Mouse (Mus musculus): ENCODE measurements around the gene Drg1. TPM values are rescaled to one million over a fixed set of nuclear protein-coding genes. Genes with fewer than 3 reads are reported as not detected.
A peak's percentile ranks its signal among the peaks of the same experiment; 100 is the strongest.

Gene Drg1
- polyA plus RNA-seq, 1 experiment from 2014 or later, result 276 TPM

DNA sequence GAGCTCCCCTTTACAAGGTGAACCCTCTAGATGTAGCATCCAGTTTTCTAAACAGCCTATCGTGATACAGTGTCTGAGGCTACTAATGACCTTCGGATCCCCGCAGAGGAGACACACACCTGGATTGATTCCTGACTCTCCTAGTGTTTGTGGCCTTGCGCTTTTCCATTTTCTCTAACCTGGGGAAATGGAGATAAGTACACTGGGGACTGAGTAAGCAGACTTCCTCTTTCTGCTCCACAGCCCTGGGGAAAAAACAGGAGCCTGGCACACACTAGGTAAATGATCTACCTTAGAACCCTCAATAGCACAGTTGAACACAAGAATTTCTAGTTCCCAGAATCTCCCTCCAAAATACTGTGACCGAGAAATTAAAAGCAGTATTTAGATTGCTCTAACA, 21.7 kb upstream of the Drg1 start:
- Histone ChIP-seq H3K27ac (peak overlapping the region; percentile 98), H3K27me3 (ENCODE audit: low read depth, poor library complexity, severe bottlenecking) (no peaks in the 10 kb centered on the region), H3K4me1 (peaks cover 25% of the 10 kb centered on the region), H3K36me3 (peaks cover 17% of the 10 kb centered on the region), H3K4me3 (peak overlapping the region; percentile 86), H3K9me3 (replicated peaks) (no peaks in the 10 kb centered on the region)
- no peak for DNase-seq (ENCODE audit: low spot score)
- 65% methylated on average over 5 of the region's 5 CpGs for WGBS

DNA sequence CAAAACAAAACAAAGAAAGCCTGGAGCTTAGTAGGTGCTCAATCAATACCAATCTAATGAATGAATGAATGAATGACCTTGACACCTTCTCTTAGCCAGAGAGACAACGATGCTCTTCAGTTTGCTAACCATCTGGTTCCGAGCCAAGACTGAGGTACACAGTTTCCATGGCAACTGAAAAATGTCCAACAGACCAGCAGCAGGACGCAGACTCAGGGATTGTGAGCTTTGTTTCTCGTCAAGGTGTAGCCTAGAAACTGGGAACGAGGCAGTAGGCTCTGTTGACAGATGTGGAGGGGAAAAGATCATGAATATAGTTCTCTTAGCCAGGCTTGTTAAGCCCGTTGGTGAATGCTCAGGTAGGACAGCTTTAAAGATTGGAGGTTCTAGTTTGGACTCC, 20.9 kb upstream of the Drg1 start:
- Histone ChIP-seq H3K9me3 (replicated peaks) (no peaks in the 10 kb centered on the region), H3K36me3 (peaks cover 12% of the 10 kb centered on the region), H3K27ac (no peak overlapping the region), H3K4me1 (peaks cover 21% of the 10 kb centered on the region), H3K4me3 (no peak overlapping the region), H3K27me3 (ENCODE audit: low read depth, poor library complexity, severe bottlenecking) (no peaks in the 10 kb centered on the region)
- 68% methylated on average over 6 of the region's 6 CpGs for WGBS
- no peak for DNase-seq (ENCODE audit: low spot score)

DNA sequence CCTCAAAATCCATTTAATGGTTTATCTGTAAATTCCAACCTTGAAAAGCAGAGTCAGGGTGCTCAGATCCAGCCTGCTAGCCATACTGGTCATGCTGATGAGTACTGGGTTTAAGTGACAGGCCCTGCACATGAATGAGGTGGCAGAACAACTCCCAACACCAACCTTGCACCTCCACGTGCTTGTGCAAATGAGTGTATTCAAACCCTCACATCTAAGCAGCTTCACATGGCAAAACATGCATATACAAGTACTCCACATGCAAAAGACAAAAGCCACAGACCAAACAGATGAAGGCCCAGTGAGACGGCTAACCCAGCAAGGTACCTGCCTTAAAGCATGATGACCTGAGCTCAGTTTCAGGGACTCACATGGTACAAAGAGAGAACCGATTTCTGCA, 19.7 kb upstream of the Drg1 start:
- 95% methylated on average over 3 of the region's 3 CpGs for WGBS
- Histone ChIP-seq H3K27ac (no peak overlapping the region), H3K36me3 (peaks cover under 1% of the 10 kb centered on the region; the same call in 1 of the 2 replicates), H3K4me1 (peaks cover 19% of the 10 kb centered on the region), H3K4me3 (no peak overlapping the region), H3K27me3 (ENCODE audit: low read depth, poor library complexity, severe bottlenecking) (no peaks in the 10 kb centered on the region), H3K9me3 (replicated peaks) (peaks cover 2% of the 10 kb centered on the region; the same call in 1 of the 2 replicates)
- DNase-seq (ENCODE audit: low spot score), result no peak

DNA sequence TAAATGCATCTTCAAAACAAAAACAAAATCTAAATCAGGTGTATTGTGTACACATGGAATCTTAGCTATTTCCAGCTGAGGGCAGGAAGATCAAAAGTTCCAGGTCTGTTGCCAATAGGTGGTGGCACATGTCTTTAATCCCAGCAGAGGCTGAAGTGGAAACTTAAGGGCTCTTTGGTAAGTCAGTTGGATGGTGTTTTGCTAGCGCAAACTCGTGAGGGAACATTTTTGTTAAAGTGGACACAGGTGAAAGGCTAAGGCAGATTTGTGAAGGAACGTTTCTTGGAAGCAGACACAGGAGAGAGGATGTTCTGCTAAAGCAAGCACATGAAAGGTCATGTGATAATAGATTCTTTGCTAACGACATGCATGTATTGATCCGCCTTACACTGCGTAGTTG, 17.4 kb upstream of the Drg1 start:
- peaks cover 16% of the 10 kb centered on the region for H3K4me1 ChIP-seq
- whole genome bisulfite sequencing, result 94% methylated on average over 6 of the region's 6 CpGs
- no peak for DNase-seq (ENCODE audit: low spot score)
- no peaks in the 10 kb centered on the region for H3K27me3 ChIP-seq (ENCODE audit: low read depth, poor library complexity, severe bottlenecking)
- no peak overlapping the region for H3K4me3 ChIP-seq
- peaks cover 2% of the 10 kb centered on the region; the same call in 1 of the 2 replicates for H3K9me3 ChIP-seq (replicated peaks)
- no peak overlapping the region for H3K27ac ChIP-seq
- H3K36me3 ChIP-seq, result no peaks in the 10 kb centered on the region

DNA sequence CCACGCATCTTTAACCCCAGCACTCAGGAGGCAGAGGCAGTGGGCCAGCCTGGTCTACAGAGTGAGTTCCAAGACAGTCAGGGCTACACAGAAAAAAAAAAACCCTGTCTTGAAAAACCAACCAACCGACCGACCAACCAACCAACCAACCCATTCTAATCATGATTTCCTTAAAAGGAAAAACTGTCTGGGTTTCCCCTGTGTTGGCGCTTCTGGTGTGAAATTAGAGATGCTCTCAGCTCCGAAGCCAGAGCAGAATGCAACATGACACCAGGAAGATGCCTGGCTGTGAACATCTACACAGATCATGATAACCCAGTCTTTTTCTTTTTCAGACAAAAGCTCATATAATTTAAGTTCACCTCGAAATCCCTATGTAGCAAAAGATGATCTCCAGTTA, 16.7 kb upstream of the Drg1 start:
- Histone ChIP-seq H3K27ac (no peak overlapping the region), H3K27me3 (ENCODE audit: low read depth, poor library complexity, severe bottlenecking) (no peaks in the 10 kb centered on the region)
- no peak for DNase-seq (ENCODE audit: low spot score)

DNA sequence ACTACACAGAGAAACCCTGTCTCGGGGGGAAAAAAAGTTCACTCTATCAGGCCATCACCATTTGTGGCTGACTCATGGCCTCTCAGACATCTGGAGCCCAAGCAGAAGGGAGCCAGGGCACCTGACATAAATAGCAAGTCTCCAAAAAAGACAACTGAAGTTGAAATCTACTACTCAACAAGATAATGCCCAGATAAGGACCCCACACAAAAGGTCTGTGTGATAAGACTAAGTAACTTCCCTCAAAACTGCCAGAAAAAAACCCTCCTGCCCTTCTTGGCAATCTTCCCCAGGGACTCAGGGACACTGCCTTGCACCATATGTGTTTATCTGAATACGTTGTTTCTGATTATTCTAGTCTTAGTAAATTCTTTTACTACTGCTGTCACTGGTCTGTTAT, 13.5 kb upstream of the Drg1 start:
- Histone ChIP-seq H3K27me3 (ENCODE audit: low read depth, poor library complexity, severe bottlenecking) (no peaks in the 10 kb centered on the region), H3K4me1 (no peaks in the 10 kb centered on the region), H3K27ac (no peak overlapping the region), H3K36me3 (no peaks in the 10 kb centered on the region), H3K4me3 (no peak overlapping the region), H3K9me3 (replicated peaks) (peaks cover 2% of the 10 kb centered on the region; the same call in 1 of the 2 replicates)
- WGBS, result 87% methylated on average over 2 of the region's 2 CpGs
- no peak for DNase-seq (ENCODE audit: low spot score)

More for the DNA sequence above, 16.7 kb upstream of the Drg1 start:
- Histone ChIP-seq H3K4me3 (no peak overlapping the region), H3K9me3 (replicated peaks) (peaks cover 2% of the 10 kb centered on the region; the same call in 1 of the 2 replicates), H3K4me1 (peaks cover 9% of the 10 kb centered on the region), H3K36me3 (no peaks in the 10 kb centered on the region)
- WGBS, result 79% methylated on average over 6 of the region's 6 CpGs

DNA sequence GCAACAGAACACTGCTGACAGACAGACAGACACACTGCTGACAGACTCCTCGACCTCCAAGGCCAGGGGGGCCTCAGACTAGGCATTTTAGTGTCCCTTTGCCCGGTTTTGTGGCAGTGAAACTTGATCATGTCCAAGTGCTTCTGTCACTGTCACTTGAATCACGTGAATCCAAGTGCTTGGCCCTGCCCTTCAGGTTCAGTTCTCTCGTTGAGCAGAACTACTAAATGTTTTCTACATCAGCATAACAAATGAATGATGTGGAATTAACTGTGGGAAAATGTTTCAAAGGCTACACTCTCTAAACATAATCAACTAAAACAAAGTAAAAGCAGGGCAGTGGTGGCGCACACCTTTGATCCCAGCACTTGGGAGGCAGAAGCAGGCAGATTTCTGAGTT, 12.1 kb upstream of the Drg1 start:
- 72% methylated on average over 5 of the region's 5 CpGs for WGBS

DNA sequence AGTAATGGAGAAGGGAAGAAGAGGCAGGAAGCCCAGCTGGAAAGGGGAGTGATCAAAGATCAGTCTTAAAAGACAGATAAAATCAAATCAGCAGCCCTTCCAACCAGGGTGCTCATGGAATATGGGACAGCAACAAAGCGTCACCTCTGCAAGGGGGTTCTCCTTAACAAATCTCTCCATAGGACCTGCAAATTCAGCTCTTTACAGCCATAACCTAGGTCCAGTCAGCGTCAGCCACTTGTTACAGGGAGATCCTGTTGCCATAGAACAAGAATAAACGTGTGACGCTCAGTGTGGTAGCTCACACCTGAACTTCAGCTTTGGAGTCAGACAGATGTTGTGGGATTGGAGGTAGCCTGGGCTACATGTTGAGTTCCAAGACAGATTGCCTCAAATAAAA, 3.0 kb upstream of the Drg1 start:
- H3K27ac ChIP-seq, result no peak overlapping the region
- 42% methylated on average over 4 of the region's 4 CpGs for WGBS

More for the DNA sequence above, 12.1 kb upstream of the Drg1 start:
- Histone ChIP-seq H3K4me1 (no peaks in the 10 kb centered on the region), H3K27ac (no peak overlapping the region), H3K9me3 (replicated peaks) (peaks cover 2% of the 10 kb centered on the region; the same call in 1 of the 2 replicates), H3K4me3 (no peak overlapping the region), H3K36me3 (no peaks in the 10 kb centered on the region), H3K27me3 (ENCODE audit: low read depth, poor library complexity, severe bottlenecking) (no peaks in the 10 kb centered on the region)
- no peak for DNase-seq (ENCODE audit: low spot score)

DNA sequence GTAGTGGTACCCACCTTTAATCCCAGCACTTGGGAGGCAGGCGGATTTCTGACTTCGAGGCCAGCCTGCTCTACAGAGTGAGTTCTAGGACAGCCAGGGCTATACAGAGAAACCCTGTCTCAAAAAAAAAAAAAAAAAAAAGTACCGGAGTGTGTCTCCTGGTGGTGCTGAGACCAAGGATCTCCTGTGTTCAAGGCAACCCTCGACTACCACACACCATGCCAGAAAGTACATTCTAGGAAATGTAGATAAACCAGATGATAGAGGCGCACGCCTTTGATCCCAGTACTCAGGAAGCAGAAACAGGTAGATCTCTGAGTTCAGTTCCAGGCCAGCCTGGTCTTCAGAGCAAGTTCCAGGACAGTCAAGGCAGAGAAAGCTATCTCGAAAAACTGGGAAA, 918 bp upstream of the Drg1 start:
- WGBS, result 59% methylated on average over 7 of the region's 7 CpGs
- Histone ChIP-seq H3K36me3 (peaks cover 26% of the 10 kb centered on the region), H3K4me1 (peaks cover 18% of the 10 kb centered on the region), H3K4me3 (peak overlapping the region; percentile 95), H3K27me3 (ENCODE audit: low read depth, poor library complexity, severe bottlenecking) (no peaks in the 10 kb centered on the region), H3K9me3 (replicated peaks) (no peaks in the 10 kb centered on the region), H3K27ac (peak overlapping the region; percentile 98)
- DNase-seq (ENCODE audit: low spot score), result no peak

More for the DNA sequence above, 3.0 kb upstream of the Drg1 start:
- no peak overlapping the region for H3K4me3 ChIP-seq
- no peak for DNase-seq (ENCODE audit: low spot score)
- H3K9me3 ChIP-seq (replicated peaks), result no peaks in the 10 kb centered on the region
- peaks cover 15% of the 10 kb centered on the region for H3K4me1 ChIP-seq
- H3K27me3 ChIP-seq (ENCODE audit: low read depth, poor library complexity, severe bottlenecking), result no peaks in the 10 kb centered on the region
- H3K36me3 ChIP-seq, result peaks cover 4% of the 10 kb centered on the region

DNA sequence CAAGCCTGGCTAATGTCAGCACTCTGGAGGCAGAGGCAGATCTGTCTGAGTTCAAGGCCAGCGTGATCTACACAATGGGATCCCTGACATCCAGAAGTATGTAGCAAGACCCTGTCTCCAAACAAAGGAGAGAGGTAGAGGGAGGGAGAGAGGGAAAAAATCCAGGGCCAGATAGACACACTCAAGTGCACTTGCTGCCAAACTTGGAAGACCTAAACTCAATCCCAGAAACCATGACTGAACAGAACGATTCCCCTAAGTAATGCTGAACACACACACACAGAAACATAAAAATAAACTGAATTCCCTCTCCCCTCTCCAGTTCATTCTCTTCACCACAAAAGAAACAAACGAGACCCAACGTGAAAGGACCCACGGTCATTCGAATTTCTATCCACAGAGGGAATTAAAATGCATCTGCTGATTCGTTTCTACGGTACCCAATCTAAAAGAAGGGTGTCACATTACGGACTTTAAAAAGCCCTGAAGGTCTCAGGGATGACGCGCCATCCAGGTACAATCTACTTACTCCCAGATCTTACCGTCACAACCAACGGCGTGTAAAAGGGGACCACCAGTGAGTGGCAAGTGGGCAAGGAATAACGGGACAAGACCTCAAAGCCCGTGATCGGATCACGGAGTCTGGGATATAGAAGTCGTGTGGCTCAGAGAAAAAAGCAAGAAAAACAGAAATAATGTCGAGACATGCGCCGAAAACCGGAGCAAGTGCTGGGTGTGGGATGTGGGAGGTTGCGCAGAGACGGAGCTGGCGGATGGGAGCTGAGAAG, 730 bp downstream of the Drg1 start:
- Histone ChIP-seq H3K9me3 (replicated peaks) (no peaks in the 10 kb centered on the region), H3K27ac (peak overlapping the region; percentile 98), H3K27me3 (ENCODE audit: low read depth, poor library complexity, severe bottlenecking) (no peaks in the 10 kb centered on the region), H3K36me3 (peaks cover 42% of the 10 kb centered on the region), H3K4me3 (peak overlapping the region; percentile 95), H3K4me1 (peaks cover 18% of the 10 kb centered on the region)
- WGBS, result 3% methylated on average over 26 of the region's 26 CpGs
- DNase-seq (ENCODE audit: low spot score), result peak; percentile 69

DNA sequence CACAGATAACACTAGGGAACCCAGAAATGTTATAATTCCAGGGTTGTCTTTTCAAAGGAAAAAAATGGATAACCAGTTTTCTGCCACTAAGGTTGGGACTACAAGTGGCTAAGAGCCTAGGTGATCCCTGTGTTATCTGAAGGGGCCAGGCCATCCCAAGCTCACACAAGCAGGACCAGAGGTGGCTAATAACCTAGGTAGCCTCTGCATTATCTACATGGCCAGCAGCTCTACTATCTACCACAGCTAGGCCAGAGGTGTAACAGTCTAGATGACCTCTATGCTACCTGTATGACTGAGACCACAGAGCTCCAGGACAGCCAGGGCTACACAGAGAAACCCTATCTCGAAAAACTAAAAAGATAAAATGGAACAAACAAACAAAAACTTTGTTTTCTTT, 6.7 kb downstream of the Drg1 start:
- no peaks in the 10 kb centered on the region for H3K9me3 ChIP-seq (replicated peaks)
- peaks cover 6% of the 10 kb centered on the region for H3K4me1 ChIP-seq
- DNase-seq (ENCODE audit: low spot score), result no peak
- H3K36me3 ChIP-seq, result peaks cover 99% of the 10 kb centered on the region
- no peaks in the 10 kb centered on the region for H3K27me3 ChIP-seq (ENCODE audit: low read depth, poor library complexity, severe bottlenecking)
- H3K27ac ChIP-seq, result no peak overlapping the region
- WGBS, result 83% methylated on average over 1 of the region's 1 CpGs
- no peak overlapping the region for H3K4me3 ChIP-seq

DNA sequence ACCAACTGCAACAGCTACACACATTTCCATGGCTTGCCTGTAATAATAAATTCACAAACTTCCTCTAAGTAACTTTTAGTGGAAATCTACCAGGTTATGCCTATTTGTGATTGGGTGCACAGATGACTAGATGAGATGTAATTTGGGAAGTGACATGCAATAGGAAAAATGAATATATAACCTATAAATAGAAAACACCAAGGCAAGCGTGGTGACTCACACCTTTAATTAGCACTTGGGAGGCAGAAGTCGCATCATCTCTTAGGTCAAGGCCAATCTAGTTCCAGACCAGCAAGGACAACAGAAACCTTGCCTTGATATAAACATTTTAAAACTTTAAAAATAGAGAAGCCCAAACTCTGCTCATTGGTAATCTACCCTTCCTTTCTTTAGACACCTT, 18.8 kb downstream of the Drg1 start:
- peaks cover 100% of the 10 kb centered on the region for H3K36me3 ChIP-seq
- H3K27ac ChIP-seq, result no peak overlapping the region
- H3K27me3 ChIP-seq (ENCODE audit: low read depth, poor library complexity, severe bottlenecking), result no peaks in the 10 kb centered on the region
- H3K4me3 ChIP-seq, result no peak overlapping the region
- no peaks in the 10 kb centered on the region for H3K9me3 ChIP-seq (replicated peaks)
- 94% methylated on average over 2 of the region's 2 CpGs for WGBS
- no peaks in the 10 kb centered on the region for H3K4me1 ChIP-seq
- no peak for DNase-seq (ENCODE audit: low spot score)

DNA sequence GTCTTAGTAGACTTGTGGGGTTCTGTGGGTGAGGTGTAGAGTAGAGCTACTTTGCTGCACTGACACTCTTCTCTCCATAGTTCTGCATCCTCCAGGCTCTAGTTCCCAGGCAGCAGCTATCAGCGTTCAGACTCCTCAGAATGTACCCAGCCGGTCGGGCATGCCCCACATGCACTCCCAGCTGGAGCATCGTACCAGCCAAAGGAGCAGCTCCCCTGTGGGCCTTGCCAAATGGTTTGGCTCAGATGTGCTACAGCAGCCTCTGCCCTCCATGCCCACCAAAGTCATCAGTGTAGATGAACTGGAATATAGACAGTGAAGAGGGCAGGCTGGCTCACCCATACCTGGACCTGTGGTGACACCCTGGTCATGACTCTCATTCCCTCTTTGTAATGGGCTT, 22.4 kb downstream of the Drg1 start:
- no peak for DNase-seq (ENCODE audit: low spot score)
- Histone ChIP-seq H3K27me3 (ENCODE audit: low read depth, poor library complexity, severe bottlenecking) (no peaks in the 10 kb centered on the region), H3K4me1 (no peaks in the 10 kb centered on the region), H3K4me3 (no peak overlapping the region), H3K9me3 (replicated peaks) (no peaks in the 10 kb centered on the region), H3K36me3 (peaks cover 100% of the 10 kb centered on the region), H3K27ac (no peak overlapping the region)
- WGBS, result 91% methylated on average over 4 of the region's 4 CpGs

Data from limb, embryonic 10.5 days (tissue).